Comparison of ENCODE assay signal across 24 mouse cellular contexts in genomic region chr12:76271516-76271915, GRCm38 (mm10). TPM values are rescaled to one million over a fixed set of nuclear protein-coding genes. Genes with fewer than 3 reads are reported as not detected.
DNase-seq lines count a peak whose midpoint lies in the region; ATAC-seq and TF ChIP-seq lines count a peak whose summit lies in the region.
"Had no signal": no experiment of that assay in that cellular context is flagged by ENCODE, and none has a peak within 500 bp of the region (broad histone marks: within the 10 kb centered on the region; RNA-seq: fewer than 3 reads in every experiment).

No protein-coding gene starts in this region.

- H3K27me3 ChIP-seq in lung, embryonic 14.5 days (ENCODE audit: insufficient read depth, low read length) = no peaks in the 10 kb centered on the region
- no peaks in the 10 kb centered on the region for H3K27me3 ChIP-seq in liver, embryonic 11.5 days (replicated peaks; ENCODE audit: control insufficient read depth, insufficient read depth, low read length)
- H3K27me3 ChIP-seq in liver, embryonic 16.5 days (ENCODE audit: control insufficient read depth, insufficient read depth, low read depth, low read length) = no peaks in the 10 kb centered on the region
- no peaks in the 10 kb centered on the region for H3K27me3 ChIP-seq in stomach, postnatal 0 days (ENCODE audit: control insufficient read depth, insufficient read depth, low read length)
- H3K27me3 ChIP-seq: CH12.LX; embryonic facial prominence, embryonic 12.5 days; forebrain, embryonic 15.5 days; Patski had no signal

- ATAC-seq in lung, embryonic 14.5 days (ENCODE audit: insufficient read depth) = peak; percentile 31; the same call in 1 of the 2 replicates
- 0 out of 2 replicates have a peak, but pooled peaks have one; percentile 27 for ATAC-seq in liver, embryonic 11.5 days (replicated peaks; ENCODE audit: low FRiP score)
- peak; percentile 43 for ATAC-seq in liver, embryonic 16.5 days (ENCODE audit: low read depth)
- peak; percentile 46; the same call in 1 of the 2 replicates for ATAC-seq in stomach, postnatal 0 days (ENCODE audit: low FRiP score, low TSS enrichment)
- ATAC-seq: activated CD4-positive, CD25-positive, alpha-beta regulatory T cell, adult 4 months; forebrain, embryonic 15.5 days; Patski had no signal

- no peak for TF ChIP-seq EP300 in stomach, postnatal 0 days (optimal IDR thresholded peaks at IDR 0.05)

- no peaks in the 10 kb centered on the region for H3K9me3 ChIP-seq in lung, embryonic 14.5 days (ENCODE audit: low read depth, low read length)
- no peaks in the 10 kb centered on the region for H3K9me3 ChIP-seq in liver, embryonic 11.5 days (ENCODE audit: control insufficient read depth, low read length)
- H3K9me3 ChIP-seq in liver, embryonic 16.5 days (replicated peaks; ENCODE audit: control insufficient read depth, low read length) = no peaks in the 10 kb centered on the region
- no peaks in the 10 kb centered on the region for H3K9me3 ChIP-seq in stomach, postnatal 0 days (ENCODE audit: control insufficient read depth, low read length)
- H3K9me3 ChIP-seq: embryonic facial prominence, embryonic 12.5 days; forebrain, embryonic 15.5 days; hindbrain, embryonic 10.5 days had no signal

- no peak overlapping the region for H3K9ac ChIP-seq in lung, embryonic 14.5 days
- H3K9ac ChIP-seq in liver, embryonic 11.5 days (ENCODE audit: low read depth, low read length) = no peak overlapping the region
- H3K9ac ChIP-seq in liver, embryonic 16.5 days (ENCODE audit: low read depth, low read length) = no peak overlapping the region
- H3K9ac ChIP-seq in stomach, postnatal 0 days (ENCODE audit: low read length) = no peak overlapping the region
- H3K9ac ChIP-seq: embryonic facial prominence, embryonic 12.5 days; forebrain, embryonic 15.5 days; hindbrain, embryonic 14.5 days had no signal

- H3K36me3 ChIP-seq in lung, embryonic 14.5 days (ENCODE audit: insufficient read depth) = peaks cover 18% of the 10 kb centered on the region; the same call in 1 of the 2 replicates
- H3K36me3 ChIP-seq in liver, embryonic 11.5 days (ENCODE audit: control insufficient read depth, insufficient read depth, low read length) = peaks cover 14% of the 10 kb centered on the region
- 0 out of 2 replicates have a peak, but pooled peaks cover under 1% of the 10 kb centered on the region for H3K36me3 ChIP-seq in liver, embryonic 16.5 days (ENCODE audit: control insufficient read depth, insufficient read depth)
- no peaks in the 10 kb centered on the region for H3K36me3 ChIP-seq in stomach, postnatal 0 days (ENCODE audit: control insufficient read depth, insufficient read depth, low read length)
- H3K36me3 ChIP-seq: forebrain, embryonic 15.5 days had no signal

- peak; percentile 31 for DNase-seq in lung, embryonic 14.5 days
- no peak for DNase-seq in lung, postnatal 36 days
- no peak for DNase-seq in liver, embryonic 11.5 days (ENCODE audit: low spot score)
- peak; percentile 33 for DNase-seq in stomach, postnatal 0 days (ENCODE audit: low spot score)
- no peak for DNase-seq in kidney, adult 11 months
- DNase-seq in c-Kit-positive CD71-positive TER-119-positive erythroid progenitor cells, embryonic 14.5 days (ENCODE audit: low spot score) = no peak
- DNase-seq: adrenal gland, postnatal 25 days; cerebellum, adult 2 months; cerebellum, postnatal 14 days; gastrocnemius, postnatal 14 days; heart, adult 2 months had no signal

- H3K4me1 ChIP-seq in lung, embryonic 14.5 days (ENCODE audit: insufficient read depth) = no peaks in the 10 kb centered on the region
- H3K4me1 ChIP-seq in liver, embryonic 11.5 days (replicated peaks; ENCODE audit: control insufficient read depth, insufficient read depth, low read length) = peaks cover 11% of the 10 kb centered on the region
- H3K4me1 ChIP-seq in liver, embryonic 16.5 days (ENCODE audit: control insufficient read depth, low read depth, low read length) = peaks cover 16% of the 10 kb centered on the region
- H3K4me1 ChIP-seq in stomach, postnatal 0 days (replicated peaks; ENCODE audit: control insufficient read depth, insufficient read depth) = no peaks in the 10 kb centered on the region
- H3K4me1 ChIP-seq: embryonic facial prominence, embryonic 12.5 days; forebrain, embryonic 15.5 days had no signal

- no peak for TF ChIP-seq CTCF in lung, embryonic 14.5 days (IDR thresholded peaks at IDR 0.05; ENCODE audit: low read depth)
- no peak for TF ChIP-seq CTCF in stomach, postnatal 0 days (IDR thresholded peaks at IDR 0.05; ENCODE audit: low read depth)

- H3K4me2 ChIP-seq in lung, embryonic 14.5 days = no peak overlapping the region
- no peak overlapping the region for H3K4me2 ChIP-seq in liver, embryonic 11.5 days
- H3K4me2 ChIP-seq in liver, embryonic 16.5 days (ENCODE audit: low read depth, low read length) = no peak overlapping the region
- no peak overlapping the region for H3K4me2 ChIP-seq in stomach, postnatal 0 days (replicated peaks; ENCODE audit: low read depth)
- H3K4me2 ChIP-seq: embryonic facial prominence, embryonic 12.5 days; forebrain, embryonic 15.5 days; heart, embryonic 11.5 days; hindbrain, embryonic 14.5 days had no signal

- WGBS in lung, embryonic 14.5 days = 58% methylated on average over 6 of the region's 6 CpGs
- WGBS in liver, embryonic 11.5 days = 80% methylated on average over 6 of the region's 6 CpGs
- WGBS in liver, embryonic 16.5 days (ENCODE audit: insufficient replicate concordance) = 71% methylated on average over 6 of the region's 6 CpGs
- 59% methylated on average over 6 of the region's 6 CpGs for WGBS in stomach, postnatal 0 days

- no peak overlapping the region for H3K4me3 ChIP-seq in lung, embryonic 14.5 days (ENCODE audit: low read depth, low read length)
- H3K4me3 ChIP-seq in liver, embryonic 11.5 days (ENCODE audit: low read depth, low read length) = no peak overlapping the region
- no peak overlapping the region for H3K4me3 ChIP-seq in liver, embryonic 16.5 days (ENCODE audit: low read depth, low read length)
- no peak overlapping the region for H3K4me3 ChIP-seq in stomach, postnatal 0 days (ENCODE audit: low read depth, low read length)
- H3K4me3 ChIP-seq: embryonic facial prominence, embryonic 12.5 days; forebrain, embryonic 15.5 days; heart, adult 2 months; hindbrain, embryonic 10.5 days had no signal

- no peak overlapping the region for H3K27ac ChIP-seq in lung, embryonic 14.5 days (ENCODE audit: low read depth)
- no peak overlapping the region for H3K27ac ChIP-seq in liver, embryonic 11.5 days (ENCODE audit: low read depth, low read length)
- H3K27ac ChIP-seq in liver, embryonic 16.5 days (ENCODE audit: low read length) = peak overlapping the region; percentile 77
- H3K27ac ChIP-seq in stomach, postnatal 0 days (replicated peaks) = no peak overlapping the region
- H3K27ac ChIP-seq: embryonic facial prominence, embryonic 12.5 days; forebrain, embryonic 15.5 days; heart, adult 2 months; hindbrain, embryonic 10.5 days; hindbrain, embryonic 14.5 days had no signal

RNA-seq across cellular contexts. Expression of gene Mthfd1, which starts 16.4 kb away (rescaled TPM):
- polyA plus RNA-seq in lung, embryonic 14.5 days (2014; fragmentation: Nextera tagmentation; extraction: Ambion mirVana) = 99.8 and 104 TPM in 2 replicates
- polyA plus RNA-seq in liver, embryonic 11.5 days (2014; fragmentation: Nextera tagmentation; extraction: Ambion mirVana) = 178 and 218 TPM in 2 replicates
- polyA plus RNA-seq in liver, embryonic 16.5 days (2015; fragmentation: Nextera tagmentation; extraction: Ambion mirVana) = 100 and 102 TPM in 2 replicates
- polyA plus RNA-seq in stomach, postnatal 0 days (2015; fragmentation: Nextera tagmentation; extraction: Ambion mirVana) = 28.9 and 29.6 TPM in 2 replicates

RNA-seq across cellular contexts. Expression of gene Tex21, which starts 25.0 kb away (rescaled TPM):
- not detected in 2 replicates for polyA plus RNA-seq in lung, embryonic 14.5 days (2014; fragmentation: Nextera tagmentation; extraction: Ambion mirVana)
- 0.10 TPM in 1 of 2 replicates, not detected in the other for polyA plus RNA-seq in liver, embryonic 11.5 days (2014; fragmentation: Nextera tagmentation; extraction: Ambion mirVana)
- 0.11 TPM in 1 of 2 replicates, not detected in the other for polyA plus RNA-seq in liver, embryonic 16.5 days (2015; fragmentation: Nextera tagmentation; extraction: Ambion mirVana)
- polyA plus RNA-seq in stomach, postnatal 0 days (2015; fragmentation: Nextera tagmentation; extraction: Ambion mirVana) = not detected in 2 replicates
- polyA plus RNA-seq: activated CD4-positive, CD25-positive, alpha-beta regulatory T cell, adult 4 months; C2C12; cerebellum, adult 2 months; embryonic facial prominence, embryonic 12.5 days; forebrain, embryonic 11.5 days; forebrain, embryonic 15.5 days; frontal cortex, adult 2 months; heart, adult 2 months; heart, embryonic 11.5 days; heart, embryonic 16.5 days; hindbrain, embryonic 10.5 days; Patski had no signal

RNA-seq across cellular contexts. Expression of gene Akap5, which starts 53.2 kb away (rescaled TPM):
- polyA plus RNA-seq in lung, embryonic 14.5 days (2014; fragmentation: Nextera tagmentation; extraction: Ambion mirVana) = 24.2 and 25.7 TPM in 2 replicates
- polyA plus RNA-seq in liver, embryonic 11.5 days (2014; fragmentation: Nextera tagmentation; extraction: Ambion mirVana) = 2.4 and 2.8 TPM in 2 replicates
- 0.16 and 0.21 TPM in 2 replicates for polyA plus RNA-seq in liver, embryonic 16.5 days (2015; fragmentation: Nextera tagmentation; extraction: Ambion mirVana)
- polyA plus RNA-seq in stomach, postnatal 0 days (2015; fragmentation: Nextera tagmentation; extraction: Ambion mirVana) = 2.0 and 2.2 TPM in 2 replicates

Comparison
In these comparisons a context has a peak if more than half of its experiments do, and no peak if none do; other contexts are left out.
1. DNase-seq: peak in lung, embryonic 14.5 days (single experiment) and stomach, postnatal 0 days (single experiment); none in lung, postnatal 36 days (single experiment), liver, embryonic 11.5 days (single experiment), kidney, adult 11 months (single experiment) and c-Kit-positive CD71-positive TER-119-positive erythroid progenitor cells, embryonic 14.5 days (single experiment).
2. Peak in every context shown above with its lines, with median percentiles within 50 percentile points of each other: ATAC-seq.